Mouse (Mus musculus) hindbrain, embryonic 16.5 days (tissue): ENCODE results near the gene Glp2r. TPM values are rescaled to one million over a fixed set of nuclear protein-coding genes. Genes with fewer than 3 reads are reported as not detected.
A peak's percentile ranks its signal among the peaks of the same experiment; 100 is the strongest.

Source experiments
- ATAC-seq: fragments of 200-750 bp; cut with Nextera tagmentation; 2 replicates; pipeline ENCODE4 v1.8.0; 2017; ENCODE audit warnings: moderate TSS enrichment, moderate library complexity
- H3K27ac ChIP-seq: fragments of 300-500 bp; sonication (generic); 2 replicates; pipeline ENCODE4 v1.5.1; 2014; ENCODE audit warnings: low read depth, mild to moderate bottlenecking, control low read depth, low read length, moderate library complexity
- H3K27me3 ChIP-seq: fragments of 300-500 bp; sonication (generic); replicated peaks from 2 replicates; pipeline ENCODE4 v1.6.1; 2014; ENCODE audit warnings: low read length; ENCODE audit not compliant: control insufficient read depth, insufficient read depth
- H3K36me3 ChIP-seq: fragments of 300-500 bp; sonication (generic); 2 replicates; pipeline ENCODE4 v1.6.1; 2014; ENCODE audit warnings: mild to moderate bottlenecking, low read length, moderate library complexity, mixed read lengths; ENCODE audit not compliant: control insufficient read depth, insufficient read depth
- H3K4me1 ChIP-seq: fragments of 300-500 bp; sonication (generic); 2 replicates; pipeline ENCODE4 v1.6.1; 2014; ENCODE audit warnings: low read depth, low read length; ENCODE audit not compliant: control insufficient read depth, insufficient read depth
- H3K4me2 ChIP-seq: fragments of 300-500 bp; sonication (generic); 2 replicates; pipeline ENCODE4 v1.6.1; 2014; ENCODE audit warnings: mild to moderate bottlenecking, low read length, control low read depth, moderate library complexity
- H3K4me3 ChIP-seq: fragments of 300-500 bp; sonication (generic); 2 replicates; pipeline ENCODE4 v1.5.1; 2014; ENCODE audit warnings: mild to moderate bottlenecking, low read length, control low read depth, moderate library complexity
- H3K9ac ChIP-seq: fragments of 300-500 bp; sonication (generic); 2 replicates; pipeline ENCODE4 v1.6.1; 2014; ENCODE audit warnings: low read depth, mild to moderate bottlenecking, control low read depth, low read length, moderate library complexity
- H3K9me3 ChIP-seq: fragments of 300-500 bp; sonication (generic); 2 replicates; pipeline ENCODE4 v1.6.1; 2014; ENCODE audit warnings: mild to moderate bottlenecking, low read length, moderate library complexity; ENCODE audit not compliant: control insufficient read depth
- WGBS: fragments of 180-500 bp; shearing (Covaris S2); extraction: QIAGEN DNeasy Blood & Tissue Kit; methylation state at CpG from one replicate; pipeline ENCODE4 v1.1.7; 2014; 5-methylcytosine and 5-hydroxymethylcytosine counted together
- polyA plus RNA-seq: library from polyadenylated mRNA; unstranded; fragments of >200 nt; fragmentation: Nextera tagmentation; extraction: Ambion mirVana; gene quantifications from 2 replicates; pipeline ENCODE4 v1.2.1, GENCODE M21; 2015

Glp2r gene
- 0.02 and 0.05 TPM in 2 replicates for polyA plus RNA-seq

DNA sequence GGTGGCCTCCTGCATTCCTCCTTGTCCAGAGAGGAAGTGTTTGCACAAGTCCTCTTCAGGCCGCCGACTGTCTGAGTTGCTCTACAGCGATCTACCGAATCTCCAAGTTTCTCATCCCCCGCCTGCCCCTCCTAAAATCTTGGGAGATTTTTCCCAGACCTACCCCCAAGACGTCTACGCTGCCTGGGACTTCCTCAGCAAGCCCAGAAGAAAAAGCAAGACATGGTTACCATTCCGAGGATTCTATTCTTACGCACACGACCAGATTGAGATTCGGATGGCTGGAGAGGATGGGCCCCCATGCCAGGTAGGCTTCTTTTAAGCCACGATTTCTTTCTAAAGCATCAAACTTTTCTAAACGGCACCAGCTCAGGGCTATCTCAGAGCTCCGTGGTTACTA, at the start of gene Glp2r:
TSS of gene Glp2r (minus strand) at position 101 of the 400 bp plus-strand sequence.
- 83% methylated on average over 14 of the region's 14 CpGs for WGBS
- Histone ChIP-seq H3K4me3 (no peak within 1 kb of the TSS), H3K4me1 (no peaks in the 10 kb centered on the region), H3K27me3 (no peaks in the 10 kb centered on the region), H3K36me3 (no peaks in the 10 kb centered on the region), H3K9ac (no peak within 1 kb of the TSS), H3K9me3 (no peaks in the 10 kb centered on the region), H3K27ac (no peak within 1 kb of the TSS), H3K4me2 (no peak within 1 kb of the TSS)
- no peak for ATAC-seq

DNA sequence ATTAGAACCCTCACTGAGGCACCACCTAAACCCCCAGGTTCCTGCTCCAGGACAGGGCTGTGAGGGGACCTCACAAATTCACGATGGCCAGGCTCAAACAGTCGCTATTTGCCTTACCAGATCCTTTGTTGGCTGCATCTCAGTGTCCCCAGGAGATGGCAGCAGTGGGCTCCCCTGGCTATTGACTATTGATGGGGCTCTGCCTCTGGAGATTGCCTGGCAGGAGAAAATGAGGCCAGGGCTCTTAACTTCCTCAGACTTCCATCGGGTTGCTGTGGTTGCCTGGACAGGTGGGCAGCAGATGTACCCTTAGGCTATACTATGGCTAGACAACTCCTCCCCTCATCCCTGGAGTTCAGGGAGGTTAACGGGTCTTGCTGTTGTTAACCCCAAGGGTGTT, 49.3 kb upstream of the Glp2r start:
- H3K4me2 ChIP-seq = no peak overlapping the region
- H3K4me1 ChIP-seq = peaks cover 6% of the 10 kb centered on the region
- no peaks in the 10 kb centered on the region for H3K27me3 ChIP-seq
- no peak overlapping the region for H3K27ac ChIP-seq
- no peak overlapping the region for H3K4me3 ChIP-seq
- no peak overlapping the region for H3K9ac ChIP-seq
- no peak for ATAC-seq
- WGBS = 25% methylated on average over 4 of the region's 4 CpGs
- H3K36me3 ChIP-seq = no peaks in the 10 kb centered on the region
- H3K9me3 ChIP-seq = no peaks in the 10 kb centered on the region

DNA sequence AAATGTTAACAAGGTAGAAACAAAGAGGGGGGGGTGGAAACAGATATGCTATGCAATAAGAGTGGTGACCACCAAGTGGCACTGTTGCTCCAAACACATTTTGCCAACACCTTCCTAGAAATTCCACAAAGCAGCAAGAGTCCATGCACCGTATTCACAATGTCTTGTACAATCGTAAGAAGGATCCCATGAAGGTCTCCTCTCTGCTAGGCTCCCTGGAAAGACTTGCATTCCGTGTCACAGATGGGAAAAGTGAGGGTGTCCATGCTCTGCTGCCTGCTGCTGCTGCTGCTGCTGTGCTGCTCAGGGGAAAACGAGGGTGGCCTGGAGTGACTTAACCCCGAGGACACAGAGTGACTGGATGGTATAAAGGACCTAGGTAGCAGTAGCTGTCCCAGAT, 48.7 kb upstream of the Glp2r start:
- 15% methylated on average over 5 of the region's 5 CpGs for WGBS
- Histone ChIP-seq H3K4me1 (peaks cover 6% of the 10 kb centered on the region), H3K27me3 (no peaks in the 10 kb centered on the region), H3K4me3 (no peak overlapping the region), H3K9me3 (no peaks in the 10 kb centered on the region), H3K4me2 (peak overlapping the region; percentile 55), H3K27ac (no peak overlapping the region), H3K36me3 (no peaks in the 10 kb centered on the region), H3K9ac (peak overlapping the region; percentile 57; the same call in 1 of the 2 replicates)
- peak; percentile 48; the same call in 1 of the 2 replicates for ATAC-seq

DNA sequence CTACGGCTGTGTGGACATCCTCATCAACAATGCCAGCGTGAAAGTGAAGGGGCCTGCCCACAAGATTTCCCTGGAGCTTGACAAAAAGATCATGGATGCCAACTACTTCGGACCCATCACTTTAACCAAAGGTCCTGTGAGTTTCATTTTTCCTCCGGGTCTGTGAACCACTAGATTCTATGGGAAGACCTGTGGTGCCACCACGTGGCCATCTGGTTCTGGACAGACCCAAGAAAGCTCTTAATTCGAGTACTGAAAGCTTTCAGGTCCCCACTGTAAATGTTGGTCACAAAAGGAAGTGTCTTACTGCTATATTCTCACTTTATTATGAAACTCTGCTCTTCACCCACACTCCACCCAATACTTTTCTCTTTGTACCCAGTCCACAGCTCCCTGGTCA, 40.6 kb upstream of the Glp2r start:
- H3K36me3 ChIP-seq = no peaks in the 10 kb centered on the region
- no peaks in the 10 kb centered on the region for H3K9me3 ChIP-seq
- 81% methylated on average over 6 of the region's 6 CpGs for WGBS
- no peak overlapping the region for H3K9ac ChIP-seq
- H3K4me3 ChIP-seq = no peak overlapping the region
- ATAC-seq = no peak
- H3K27ac ChIP-seq = no peak overlapping the region
- H3K27me3 ChIP-seq = no peaks in the 10 kb centered on the region
- H3K4me1 ChIP-seq = no peaks in the 10 kb centered on the region
- H3K4me2 ChIP-seq = no peak overlapping the region

DNA sequence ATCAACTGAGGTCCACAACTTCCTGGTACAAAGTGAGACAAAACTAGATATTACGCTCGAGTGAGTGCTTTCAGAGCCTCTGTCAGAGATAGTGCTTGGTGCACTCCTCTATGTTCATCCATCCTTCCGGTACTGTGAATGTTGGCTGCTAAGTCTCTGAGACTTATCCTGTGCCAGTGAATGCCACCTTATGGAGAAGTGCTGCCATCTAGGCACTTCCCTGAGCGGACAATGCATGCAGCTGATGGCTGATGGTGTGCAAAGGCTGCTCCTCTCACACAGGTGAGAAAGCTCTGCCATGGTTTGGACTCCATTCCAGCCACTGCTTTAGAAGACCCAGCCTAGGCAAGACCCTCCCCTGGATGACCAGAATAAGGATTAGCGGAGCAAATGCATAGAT, 37.1 kb upstream of the Glp2r start:
- no peak overlapping the region for H3K9ac ChIP-seq
- H3K27me3 ChIP-seq = no peaks in the 10 kb centered on the region
- H3K9me3 ChIP-seq = no peaks in the 10 kb centered on the region
- no peak overlapping the region for H3K4me3 ChIP-seq
- H3K4me1 ChIP-seq = no peaks in the 10 kb centered on the region
- H3K4me2 ChIP-seq = no peak overlapping the region
- ATAC-seq = no peak
- H3K27ac ChIP-seq = no peak overlapping the region
- WGBS = 72% methylated on average over 5 of the region's 5 CpGs
- H3K36me3 ChIP-seq = no peaks in the 10 kb centered on the region

DNA sequence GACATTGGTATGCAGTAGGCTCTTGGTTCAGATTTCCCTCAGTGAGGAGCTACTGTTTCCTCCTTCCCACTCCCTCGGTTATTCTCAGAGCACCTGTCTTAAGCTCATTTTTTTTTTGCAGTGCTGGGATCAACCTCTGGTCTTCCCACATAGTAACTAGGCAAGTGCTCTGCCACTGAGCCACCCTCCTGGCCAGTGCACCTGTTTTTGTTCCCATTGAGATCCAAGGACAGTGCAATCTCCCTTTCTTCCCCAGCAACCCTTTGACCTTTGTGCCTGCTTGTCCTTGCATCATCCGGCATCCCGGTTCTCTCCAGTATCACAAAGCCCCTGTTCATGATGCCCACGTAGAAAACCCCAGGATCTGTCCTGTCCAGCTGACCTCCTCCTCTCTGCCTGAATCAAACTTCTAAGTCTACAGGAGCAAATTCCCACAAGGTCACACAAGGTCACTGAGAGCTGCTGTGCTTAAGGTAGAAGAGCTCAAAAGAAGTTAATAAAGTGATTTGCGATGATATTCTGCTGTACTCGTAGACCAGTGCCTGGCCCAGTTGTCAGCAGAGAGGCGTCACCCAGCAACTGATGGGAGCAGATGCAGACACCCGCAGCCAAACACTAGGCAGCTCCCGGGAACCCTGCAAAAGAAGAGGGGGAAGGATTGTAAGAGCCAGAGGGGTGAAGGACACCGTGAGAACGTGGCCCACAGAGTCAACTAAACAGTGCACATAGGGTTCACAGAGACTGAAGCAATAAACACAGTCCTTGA, 36.1 kb upstream of the Glp2r start:
- H3K27me3 ChIP-seq = no peaks in the 10 kb centered on the region
- H3K4me2 ChIP-seq = no peak overlapping the region
- H3K4me1 ChIP-seq = no peaks in the 10 kb centered on the region
- no peaks in the 10 kb centered on the region for H3K9me3 ChIP-seq
- no peak overlapping the region for H3K4me3 ChIP-seq
- WGBS = 88% methylated on average over 11 of the region's 11 CpGs
- no peak for ATAC-seq
- no peak overlapping the region for H3K9ac ChIP-seq
- no peaks in the 10 kb centered on the region for H3K36me3 ChIP-seq
- no peak overlapping the region for H3K27ac ChIP-seq

DNA sequence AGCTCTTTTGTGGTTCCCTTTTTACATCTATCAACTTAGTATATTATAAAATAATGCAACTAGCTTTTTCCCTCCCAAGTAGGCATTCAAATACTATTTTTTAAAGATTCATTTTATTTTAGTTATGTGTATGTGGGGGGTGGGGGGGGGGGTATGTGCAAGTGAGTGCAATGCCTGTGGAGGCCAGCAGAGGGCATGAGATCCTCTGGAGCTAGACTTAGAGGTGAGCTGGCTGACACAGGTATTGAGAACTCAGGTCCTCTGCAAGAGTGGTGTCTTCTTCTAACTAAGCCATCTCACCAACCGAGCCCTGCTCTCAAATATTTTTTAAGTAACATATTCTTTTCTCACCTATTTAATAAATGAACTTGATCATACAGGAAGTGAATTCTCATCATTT, 34.6 kb upstream of the Glp2r start:
- ATAC-seq = no peak
- no peak overlapping the region for H3K27ac ChIP-seq
- no peaks in the 10 kb centered on the region for H3K9me3 ChIP-seq
- no peak overlapping the region for H3K4me2 ChIP-seq
- H3K36me3 ChIP-seq = no peaks in the 10 kb centered on the region
- 89% methylated on average over 1 of the region's 1 CpGs for WGBS
- H3K9ac ChIP-seq = no peak overlapping the region
- no peak overlapping the region for H3K4me3 ChIP-seq
- H3K27me3 ChIP-seq = no peaks in the 10 kb centered on the region
- no peaks in the 10 kb centered on the region for H3K4me1 ChIP-seq

DNA sequence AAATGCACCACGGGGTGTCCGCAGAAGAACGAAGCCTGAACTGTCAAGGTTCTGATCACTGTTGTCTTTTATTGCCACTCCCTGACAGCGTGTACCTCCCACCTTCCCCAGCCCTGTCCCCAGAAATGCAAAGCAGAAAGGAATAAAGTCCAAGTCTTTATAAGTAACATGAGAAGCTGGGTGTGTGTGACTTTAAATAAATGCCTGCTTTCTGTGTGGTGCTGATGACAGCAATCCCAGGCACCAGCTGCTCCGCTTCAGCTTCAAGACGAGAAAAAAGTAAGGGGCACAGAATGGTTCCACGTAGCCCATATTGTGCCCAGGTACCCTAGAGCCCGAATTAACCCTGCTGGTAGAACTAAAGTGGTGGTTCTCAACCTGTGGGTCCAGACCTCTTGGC, 30.2 kb upstream of the Glp2r start:
- Histone ChIP-seq H3K4me3 (no peak overlapping the region), H3K9me3 (no peaks in the 10 kb centered on the region), H3K4me1 (no peaks in the 10 kb centered on the region), H3K27ac (no peak overlapping the region), H3K27me3 (no peaks in the 10 kb centered on the region), H3K4me2 (no peak overlapping the region), H3K9ac (no peak overlapping the region), H3K36me3 (no peaks in the 10 kb centered on the region)
- 86% methylated on average over 8 of the region's 8 CpGs for WGBS
- no peak for ATAC-seq

DNA sequence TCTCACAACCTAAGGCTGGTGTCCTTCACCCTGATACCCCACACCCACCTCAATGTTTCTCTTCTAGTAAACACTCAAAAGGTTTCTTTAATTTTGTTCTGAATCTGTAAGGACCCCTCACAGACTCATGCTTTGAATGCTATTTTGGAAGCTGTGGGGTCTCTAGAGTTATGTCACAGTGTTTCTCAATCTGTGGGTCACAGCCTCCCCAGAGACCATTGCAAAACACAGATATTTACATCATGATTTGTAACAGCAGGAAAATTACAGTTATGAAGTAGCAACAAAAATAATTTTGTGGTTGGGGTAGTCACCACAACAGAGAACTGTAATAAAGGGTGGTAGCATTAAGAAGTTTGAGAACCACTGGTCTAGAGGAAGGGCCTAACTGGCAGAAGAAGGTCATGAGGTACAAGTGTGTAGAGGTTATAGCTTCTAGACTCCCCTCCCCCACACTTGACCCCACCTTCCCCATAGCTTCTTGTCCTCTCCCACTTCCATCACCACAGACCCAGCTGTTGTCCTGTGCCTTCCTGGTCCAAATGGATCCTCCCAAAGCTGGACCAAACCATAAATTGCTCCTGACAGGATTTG, 29.3 kb upstream of the Glp2r start:
- Histone ChIP-seq H3K9me3 (no peaks in the 10 kb centered on the region), H3K27me3 (no peaks in the 10 kb centered on the region), H3K4me3 (no peak overlapping the region), H3K4me1 (no peaks in the 10 kb centered on the region), H3K36me3 (no peaks in the 10 kb centered on the region), H3K9ac (no peak overlapping the region), H3K27ac (no peak overlapping the region), H3K4me2 (no peak overlapping the region)
- ATAC-seq = no peak
